Mouse (Mus musculus): ENCODE measurements around the gene Cmklr1.
"Not testable (repeated sequence)": the region's sequence is repeated elsewhere in the genome, so short reads cannot be mapped to it uniquely, and the experiment has no call there.

The Cmklr1 gene

GRCm38 (mm10) chr5:113591166-113591565 lies 59.1 kb downstream of the Cmklr1 start:
- no peak for DNase-seq (ENCODE audit: low read depth in 1 of 2, low spot score in 2 of 2)

GRCm38 (mm10) chr5:113590010-113590640 lies 60.1 kb downstream of the Cmklr1 start:
- DNase-seq (ENCODE audit: low read depth in 1 of 2, low spot score in 2 of 2) = no peak

- not testable (repeated sequence) for DNase-seq (ENCODE audit: low read depth in 1 of 2, low spot score in 2 of 2)
Measured at GRCm38 (mm10) chr5:113586458-113586849, 63.8 kb downstream of the Cmklr1 start.

- DNase-seq (ENCODE audit: low read depth in 1 of 2, low spot score in 2 of 2) = not testable (repeated sequence)
Measured at GRCm38 (mm10) chr5:113585619-113586457, 64.4 kb downstream of the Cmklr1 start.

GRCm38 (mm10) chr5:113584439-113584838 lies 65.8 kb downstream of the Cmklr1 start:
- DNase-seq (ENCODE audit: low read depth in 1 of 2, low spot score in 2 of 2) = no peak

GRCm38 (mm10) chr5:113583424-113584162 lies 66.6 kb downstream of the Cmklr1 start:
- DNase-seq (ENCODE audit: low read depth in 1 of 2, low spot score in 2 of 2) = no peak

GRCm38 (mm10) chr5:113580801-113581200 lies 69.4 kb downstream of the Cmklr1 start:
- DNase-seq (ENCODE audit: low read depth in 1 of 2, low spot score in 2 of 2) = no peak

GRCm38 (mm10) chr5:113580248-113580647 lies 70.0 kb downstream of the Cmklr1 start:
- DNase-seq (ENCODE audit: low read depth in 1 of 2, low spot score in 2 of 2) = no peak

GRCm38 (mm10) chr5:113579128-113579527 lies 71.1 kb downstream of the Cmklr1 start:
- no peak for DNase-seq (ENCODE audit: low read depth in 1 of 2, low spot score in 2 of 2)

GRCm38 (mm10) chr5:113578428-113578827 lies 71.8 kb downstream of the Cmklr1 start:
- DNase-seq (ENCODE audit: low read depth in 1 of 2, low spot score in 2 of 2) = no peak

- no peak for DNase-seq (ENCODE audit: low read depth in 1 of 2, low spot score in 2 of 2)
Measured at GRCm38 (mm10) chr5:113577555-113577954, 72.7 kb downstream of the Cmklr1 start.

GRCm38 (mm10) chr5:113570056-113570717 lies 80.0 kb downstream of the Cmklr1 start:
- no peak for DNase-seq (ENCODE audit: low read depth in 1 of 2, low spot score in 2 of 2)

GRCm38 (mm10) chr5:113565858-113566257 lies 84.4 kb downstream of the Cmklr1 start:
- DNase-seq (ENCODE audit: low read depth in 1 of 2, low spot score in 2 of 2) = no peak

- DNase-seq (ENCODE audit: low read depth in 1 of 2, low spot score in 2 of 2) = no peak
Measured at GRCm38 (mm10) chr5:113565101-113565854, 84.9 kb downstream of the Cmklr1 start.

GRCm38 (mm10) chr5:113564463-113564862 lies 85.8 kb downstream of the Cmklr1 start:
- no peak for DNase-seq (ENCODE audit: low read depth in 1 of 2, low spot score in 2 of 2)

All from monocyte, adult 2 months (primary cell).